Mouse (Mus musculus) embryo, embryonic 11 days (tissue): ENCODE data around the gene Dnah6.
A peak's percentile ranks its signal among the peaks of the same experiment; 100 is the strongest.

Experiments
- DNase-seq: peaks from one replicate; pipeline ENCODE4 v3.0.0-alpha.2; 2015

The Dnah6 gene

GRCm38 (mm10) chr6:73132784-73133183, 88.7 kb downstream of the Dnah6 start:
- DNase-seq: no peak

GRCm38 (mm10) chr6:73127594-73127993, 93.9 kb downstream of the Dnah6 start:
- DNase-seq: no peak

GRCm38 (mm10) chr6:73120348-73120747, 101.1 kb downstream of the Dnah6 start:
- DNase-seq: no peak

- DNase-seq: no peak
These were observed 107.6 kb downstream of the Dnah6 start for GRCm38 (mm10) chr6:73113898-73114297.

- no peak for DNase-seq
These were observed 108.1 kb downstream of the Dnah6 start for GRCm38 (mm10) chr6:73113365-73113764.

GRCm38 (mm10) chr6:73093133-73093532, 128.3 kb downstream of the Dnah6 start:
- DNase-seq: no peak

GRCm38 (mm10) chr6:73090836-73091235, 130.6 kb downstream of the Dnah6 start:
- DNase-seq: no peak

- no peak for DNase-seq
These were observed 138.9 kb downstream of the Dnah6 start for GRCm38 (mm10) chr6:73082571-73082970.

- no peak for DNase-seq
These were observed 149.2 kb downstream of the Dnah6 start for GRCm38 (mm10) chr6:73072093-73072786.

- no peak for DNase-seq
These were observed 150.2 kb downstream of the Dnah6 start for GRCm38 (mm10) chr6:73071214-73071613.

- DNase-seq: peak; percentile 7
These were observed 150.8 kb downstream of the Dnah6 start for GRCm38 (mm10) chr6:73070663-73071062.

GRCm38 (mm10) chr6:73064551-73064950, 156.9 kb downstream of the Dnah6 start:
- DNase-seq: no peak

- peak; percentile 14 for DNase-seq
These were observed 161.8 kb downstream of the Dnah6 start for GRCm38 (mm10) chr6:73059596-73060121.

- DNase-seq: no peak
These were observed 162.3 kb downstream of the Dnah6 start for GRCm38 (mm10) chr6:73059162-73059561.

GRCm38 (mm10) chr6:73055347-73055746, 166.1 kb downstream of the Dnah6 start:
- DNase-seq: no peak

- no peak for DNase-seq
These were observed 166.6 kb downstream of the Dnah6 start for GRCm38 (mm10) chr6:73054807-73055206.

- DNase-seq: no peak
These were observed 167.9 kb downstream of the Dnah6 start for GRCm38 (mm10) chr6:73053526-73053925.

GRCm38 (mm10) chr6:73047259-73047658, 174.2 kb downstream of the Dnah6 start:
- no peak for DNase-seq

- no peak for DNase-seq
These were observed 175.5 kb downstream of the Dnah6 start for GRCm38 (mm10) chr6:73045944-73046343.

GRCm38 (mm10) chr6:73042278-73042677, 179.2 kb downstream of the Dnah6 start:
- no peak for DNase-seq

- no peak for DNase-seq
These were observed 183.2 kb downstream of the Dnah6 start for GRCm38 (mm10) chr6:73038291-73038690.

GRCm38 (mm10) chr6:73028853-73029252, 192.6 kb downstream of the Dnah6 start:
- DNase-seq: no peak

GRCm38 (mm10) chr6:73027881-73028280, 193.6 kb downstream of the Dnah6 start:
- no peak for DNase-seq

GRCm38 (mm10) chr6:73026898-73027297, 194.6 kb downstream of the Dnah6 start:
- no peak for DNase-seq

- peak; percentile 43 for DNase-seq
These were observed 201.4 kb downstream of the Dnah6 start for GRCm38 (mm10) chr6:73020061-73020460.
